Mouse (Mus musculus) liver, embryonic 12.5 days (tissue): Measurements from ENCODE around the gene Glipr1l2. TPM values are rescaled to one million over a fixed set of nuclear protein-coding genes. Genes with fewer than 3 reads are reported as not detected.
"Not testable (repeated sequence)": the region's sequence is repeated elsewhere in the genome, so short reads cannot be mapped to it uniquely, and the experiment has no call there.

Experiments
- ATAC-seq: fragments of 200-750 bp; cut with Nextera tagmentation; 2 replicates; pipeline ENCODE4 v1.8.0; 2017; ENCODE audit warnings: moderate number of reproducible peaks, mild to moderate bottlenecking, moderate library complexity
- H3K27ac ChIP-seq: fragments of 300-500 bp; sonication (generic); 2 replicates; pipeline ENCODE4 v1.5.1; 2016; ENCODE audit warnings: mild to moderate bottlenecking
- H3K27me3 ChIP-seq: fragments of 300-500 bp; sonication (generic); replicated peaks from 2 replicates; pipeline ENCODE4 v1.6.1; 2016; ENCODE audit warnings: mild to moderate bottlenecking, moderate library complexity
- H3K36me3 ChIP-seq: fragments of 300-500 bp; sonication (generic); 2 replicates; pipeline ENCODE4 v1.6.1; 2016; ENCODE audit warnings: mild to moderate bottlenecking, moderate library complexity
- H3K4me1 ChIP-seq: fragments of 300-500 bp; sonication (generic); 2 replicates; pipeline ENCODE4 v1.6.1; 2016
- H3K4me2 ChIP-seq: fragments of 300-500 bp; sonication (generic); 2 replicates; pipeline ENCODE4 v1.6.1; 2016; ENCODE audit warnings: mild to moderate bottlenecking, moderate library complexity
- H3K4me3 ChIP-seq: fragments of 300-500 bp; sonication (generic); 2 replicates; pipeline ENCODE4 v1.5.1; 2016; ENCODE audit warnings: mild to moderate bottlenecking, moderate library complexity
- H3K9ac ChIP-seq: fragments of 300-500 bp; sonication (generic); 2 replicates; pipeline ENCODE4 v1.6.1; 2016; ENCODE audit warnings: mild to moderate bottlenecking, moderate library complexity
- H3K9me3 ChIP-seq: fragments of 300-500 bp; sonication (generic); replicated peaks from 2 replicates; pipeline ENCODE4 v1.6.1; 2016; ENCODE audit warnings: mild to moderate bottlenecking, moderate library complexity
- WGBS: fragments of 180-500 bp; shearing (Covaris S2); methylation state at CpG from one replicate; pipeline ENCODE4 v1.1.7; 2016; ENCODE audit not compliant: insufficient replicate concordance; 5-methylcytosine and 5-hydroxymethylcytosine counted together
- polyA plus RNA-seq: library from polyadenylated mRNA; unstranded; fragments of >200 nt; fragmentation: Nextera tagmentation; extraction: Ambion mirVana; gene quantifications from 2 replicates; pipeline ENCODE4 v1.2.1, GENCODE M21; 2016

Glipr1l2 gene
- polyA plus RNA-seq: not detected in 2 replicates

DNA sequence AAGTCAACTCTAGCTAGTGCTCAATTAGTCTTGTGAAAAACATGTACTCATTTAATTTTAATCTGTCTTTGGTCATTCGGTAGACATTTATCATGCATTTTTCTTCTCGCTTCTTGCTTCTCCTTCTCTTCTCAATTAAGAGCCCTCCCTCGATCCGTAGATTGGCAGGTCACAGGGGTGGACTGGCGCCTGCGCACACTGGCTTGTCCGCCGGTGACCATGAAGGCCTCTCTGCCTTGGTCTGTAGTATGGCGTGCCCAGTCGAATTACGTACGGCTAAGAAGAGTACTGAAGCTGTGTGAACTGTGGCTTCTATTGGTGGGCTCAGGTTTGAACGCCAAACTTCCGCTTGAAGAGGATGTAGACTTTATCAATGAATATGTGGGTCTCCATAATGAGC, at the start of gene Glipr1l2:
Glipr1l2 (plus strand) TSS at position 198 of the 400 bp plus-strand sequence.
- no peak within 1 kb of the TSS for H3K9ac ChIP-seq
- no peaks in the 10 kb centered on the region for H3K4me1 ChIP-seq
- H3K27ac ChIP-seq: no peak within 1 kb of the TSS
- no peaks in the 10 kb centered on the region for H3K9me3 ChIP-seq
- no peak within 1 kb of the TSS for H3K4me3 ChIP-seq
- no peak for ATAC-seq
- H3K4me2 ChIP-seq: no peak within 1 kb of the TSS
- H3K36me3 ChIP-seq: no peaks in the 10 kb centered on the region
- WGBS: 80% methylated on average over 14 of the region's 14 CpGs
- no peaks in the 10 kb centered on the region for H3K27me3 ChIP-seq

DNA sequence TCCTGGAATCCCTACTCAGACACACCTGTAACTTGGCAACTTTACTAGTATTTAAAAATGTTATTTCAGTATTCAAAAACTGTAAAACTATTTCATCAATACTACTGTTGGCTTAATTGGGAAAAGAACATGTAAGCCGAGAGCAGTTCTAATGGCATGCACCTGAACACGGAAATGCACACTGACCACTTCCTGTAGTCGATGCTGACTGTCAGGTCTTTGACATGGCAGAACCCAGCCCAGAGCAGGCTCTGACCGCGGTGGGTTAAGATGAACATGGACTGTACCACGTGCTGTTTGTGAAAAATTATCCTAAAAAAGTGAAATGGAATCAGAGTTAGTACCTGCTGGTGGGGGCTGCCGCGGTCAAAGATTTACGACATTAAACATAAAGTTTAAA, 39.6 kb upstream of the Glipr1l2 start:
- H3K4me3 ChIP-seq, ATAC-seq, H3K27me3 ChIP-seq, H3K4me1 ChIP-seq, H3K9ac ChIP-seq, H3K36me3 ChIP-seq, H3K4me2 ChIP-seq, H3K9me3 ChIP-seq, H3K27ac ChIP-seq: not testable (repeated sequence)
- WGBS: 57% methylated on average over 9 of the region's 9 CpGs

DNA sequence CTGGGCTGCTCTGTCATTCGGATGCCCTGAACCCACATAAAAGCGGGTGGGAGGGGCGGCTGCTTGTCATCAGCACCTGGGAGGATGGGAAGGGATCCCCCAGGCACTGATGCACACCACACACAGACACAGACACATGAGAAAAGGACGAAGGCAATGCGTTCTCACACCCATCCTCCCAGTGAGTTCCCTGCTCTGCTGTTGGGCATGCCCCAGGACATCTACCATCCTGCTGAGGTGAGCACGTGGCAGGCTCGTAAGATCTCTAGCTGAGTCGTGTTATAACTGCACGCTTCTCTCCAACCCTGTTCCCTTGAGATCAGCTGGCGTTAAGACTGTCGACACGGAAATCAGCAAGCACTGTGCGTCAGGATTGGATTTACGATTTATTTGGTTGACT, 38.9 kb upstream of the Glipr1l2 start:
- not testable (repeated sequence) for H3K9me3 ChIP-seq, ATAC-seq, H3K4me3 ChIP-seq

DNA sequence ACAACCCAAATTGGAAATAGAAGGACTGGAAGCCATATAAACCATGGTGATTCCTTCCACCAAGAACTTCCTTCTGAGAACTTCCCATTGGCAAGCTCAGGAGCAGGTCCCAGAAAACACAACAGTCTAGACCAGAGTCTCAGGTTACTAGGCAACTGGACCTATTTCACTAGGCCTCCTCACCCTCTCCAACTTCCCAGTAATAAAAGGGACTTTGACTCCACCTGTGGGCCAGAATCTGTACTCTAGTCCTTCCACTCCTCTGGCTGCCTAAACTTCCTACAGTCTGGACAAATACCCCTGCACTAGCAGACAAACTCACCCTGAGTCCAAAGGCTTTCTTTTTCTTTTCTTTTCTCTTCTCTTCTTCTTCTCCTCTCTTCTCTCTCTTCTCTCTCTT, 31.9 kb upstream of the Glipr1l2 start:
- no peak overlapping the region for H3K4me3 ChIP-seq
- H3K36me3 ChIP-seq: no peaks in the 10 kb centered on the region
- H3K9me3 ChIP-seq: no peaks in the 10 kb centered on the region
- ATAC-seq: no peak
- H3K9ac ChIP-seq: no peak overlapping the region
- no peaks in the 10 kb centered on the region for H3K4me1 ChIP-seq
- no peak overlapping the region for H3K27ac ChIP-seq
- H3K27me3 ChIP-seq: no peaks in the 10 kb centered on the region
- H3K4me2 ChIP-seq: no peak overlapping the region

More for the DNA sequence above, 38.9 kb upstream of the Glipr1l2 start:
- not testable (repeated sequence) for H3K27me3 ChIP-seq, H3K36me3 ChIP-seq, H3K4me1 ChIP-seq, H3K27ac ChIP-seq, H3K4me2 ChIP-seq, H3K9ac ChIP-seq
- 68% methylated on average over 14 of the region's 14 CpGs for WGBS

DNA sequence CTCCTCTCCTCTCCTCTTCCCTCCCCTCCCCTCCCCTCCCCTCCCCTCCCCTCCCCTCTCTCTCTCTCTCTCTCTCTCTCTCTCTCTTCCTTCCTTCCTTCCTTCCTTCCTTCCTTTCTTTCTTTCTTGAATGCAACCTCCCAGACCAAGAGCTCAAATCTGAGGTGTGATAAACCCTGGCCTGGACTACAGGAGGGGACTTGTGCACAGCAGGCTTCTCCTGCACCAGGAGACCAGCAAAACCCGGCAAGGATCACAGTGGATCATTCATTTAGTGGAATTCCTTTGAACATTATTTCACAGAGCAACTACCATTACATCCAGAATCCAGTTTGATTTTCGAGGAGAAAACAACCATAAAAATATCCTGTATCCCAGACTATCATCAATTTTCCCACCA, 31.2 kb upstream of the Glipr1l2 start:
- not testable (repeated sequence) for H3K9me3 ChIP-seq, H3K4me2 ChIP-seq, H3K36me3 ChIP-seq, H3K4me3 ChIP-seq, ATAC-seq, H3K27ac ChIP-seq, H3K4me1 ChIP-seq, H3K9ac ChIP-seq, H3K27me3 ChIP-seq
- 36% methylated on average over 2 of the region's 2 CpGs for WGBS

DNA sequence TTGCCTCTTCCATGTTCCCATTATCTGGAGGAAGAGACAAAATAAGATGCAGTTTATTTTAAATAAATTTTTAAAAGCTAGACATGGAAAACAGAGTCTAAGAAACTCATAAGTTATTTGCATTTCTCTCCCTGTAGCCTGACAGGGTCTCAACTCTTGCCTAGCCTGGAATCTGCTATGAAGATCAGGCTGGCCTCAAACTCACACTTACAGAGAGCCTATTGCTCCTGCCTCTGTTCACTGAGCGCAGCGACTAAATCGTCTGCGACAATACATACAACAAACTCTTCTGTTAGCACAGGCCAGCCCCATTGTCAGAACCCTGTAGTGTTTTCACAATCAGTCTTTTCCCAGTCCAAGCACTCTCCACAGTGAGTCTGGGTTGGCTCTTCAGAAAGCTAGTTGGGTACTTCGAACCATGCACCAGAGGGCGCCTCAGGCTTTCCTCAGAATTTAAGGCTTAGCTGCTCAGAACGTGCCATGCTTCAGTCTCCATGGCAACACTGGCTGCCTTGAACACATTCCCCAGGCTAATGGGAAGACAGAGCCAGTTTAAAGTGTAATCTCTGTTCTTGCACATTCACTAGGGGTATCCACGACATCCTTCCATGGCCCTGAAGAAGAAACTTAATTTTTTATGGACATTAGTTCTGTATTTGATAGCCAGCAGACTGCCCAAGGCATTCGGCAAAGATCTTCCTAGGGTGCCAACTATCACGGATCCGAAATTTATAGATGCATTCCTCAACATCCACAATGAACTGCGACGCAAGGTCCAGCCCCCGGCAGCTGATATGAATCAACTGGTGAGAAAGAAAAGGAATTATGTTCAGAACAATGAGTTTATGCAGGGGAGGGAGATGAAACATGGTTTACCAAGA, 23.2 kb upstream of the Glipr1l2 start, which contains the start of gene Glipr1l1:
Glipr1l1 (plus strand) TSS at position 488 of the 881 bp plus-strand sequence.
- H3K27me3 ChIP-seq: no peaks in the 10 kb centered on the region
- H3K9ac ChIP-seq: no peak within 1 kb of the TSS
- H3K4me3 ChIP-seq: no peak within 1 kb of the TSS
- WGBS: 53% methylated on average over 14 of the region's 14 CpGs
- H3K4me2 ChIP-seq: no peak within 1 kb of the TSS
- no peaks in the 10 kb centered on the region for H3K4me1 ChIP-seq
- no peaks in the 10 kb centered on the region for H3K9me3 ChIP-seq
- no peak within 1 kb of the TSS for H3K27ac ChIP-seq
- no peaks in the 10 kb centered on the region for H3K36me3 ChIP-seq
- no peak for ATAC-seq

DNA sequence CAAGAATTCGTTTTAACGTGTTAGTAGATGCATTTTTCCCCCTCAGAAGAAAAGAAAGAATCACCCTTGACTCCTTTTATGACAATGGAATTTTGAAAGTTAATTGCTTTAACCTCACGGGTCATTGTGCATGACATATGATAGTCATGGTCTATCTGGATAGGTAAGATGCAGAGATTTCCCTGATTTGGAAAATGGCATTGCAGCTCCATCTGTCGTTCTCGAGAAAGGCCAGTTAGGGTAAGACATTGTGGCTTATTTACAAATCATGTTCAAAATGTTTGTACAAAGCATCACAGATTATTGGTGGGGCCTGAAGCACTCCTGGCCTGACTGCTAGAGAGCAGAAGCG, 22.6 kb upstream of the Glipr1l2 start:
- not testable (repeated sequence) for H3K36me3 ChIP-seq, H3K9me3 ChIP-seq, H3K27ac ChIP-seq, H3K4me1 ChIP-seq, H3K4me3 ChIP-seq, H3K4me2 ChIP-seq, H3K9ac ChIP-seq, ATAC-seq, H3K27me3 ChIP-seq
- 67% methylated on average over 6 of the region's 6 CpGs for WGBS

DNA sequence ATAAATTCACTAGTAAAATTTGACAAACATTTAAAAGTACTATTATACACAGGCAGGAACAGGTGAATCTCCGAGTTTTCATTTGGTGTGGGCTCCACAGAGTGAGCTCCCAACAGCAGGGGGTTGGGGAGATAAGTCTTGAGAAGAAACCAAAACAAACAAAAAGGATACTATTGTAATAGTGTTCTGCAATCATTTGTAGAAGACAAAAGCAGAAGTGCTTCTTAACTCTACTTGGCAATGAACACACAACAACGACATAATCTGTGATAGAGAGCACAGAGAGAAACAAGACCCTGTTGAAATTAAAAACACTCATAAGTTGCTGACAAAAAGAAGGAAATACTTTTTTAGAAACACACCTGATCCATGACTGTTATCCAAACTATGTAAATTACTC, 3.1 kb upstream of the Glipr1l2 start:
- no peak overlapping the region for H3K27ac ChIP-seq
- H3K36me3 ChIP-seq: no peaks in the 10 kb centered on the region
- no peaks in the 10 kb centered on the region for H3K4me1 ChIP-seq
- H3K9ac ChIP-seq: no peak overlapping the region
- no peaks in the 10 kb centered on the region for H3K9me3 ChIP-seq
- H3K4me3 ChIP-seq: no peak overlapping the region
- H3K4me2 ChIP-seq: no peak overlapping the region
- no peak for ATAC-seq
- WGBS: 19% methylated on average over 2 of the region's 2 CpGs
- H3K27me3 ChIP-seq: no peaks in the 10 kb centered on the region

DNA sequence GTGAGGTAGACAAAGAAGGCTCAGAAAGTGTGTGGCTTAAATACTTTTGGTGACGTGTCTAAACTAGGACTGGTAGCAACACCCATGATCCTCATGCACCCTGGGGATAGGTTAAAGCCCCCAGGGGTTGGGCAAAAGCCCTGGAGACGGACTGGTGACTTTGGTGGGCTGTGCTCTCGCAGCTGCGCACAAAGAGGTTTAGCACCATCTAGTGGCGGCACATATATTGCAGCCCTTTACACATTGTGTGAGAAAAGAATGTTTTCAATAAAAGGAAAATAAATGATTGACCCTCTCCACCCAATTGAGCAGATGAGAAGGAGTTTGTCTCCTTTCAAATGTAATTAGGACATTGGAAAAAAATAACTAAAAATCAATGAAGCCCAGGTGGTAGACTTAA, 22.6 kb downstream of the Glipr1l2 start:
- H3K9me3 ChIP-seq, ATAC-seq, H3K36me3 ChIP-seq, H3K27ac ChIP-seq, H3K4me1 ChIP-seq, H3K27me3 ChIP-seq, H3K4me2 ChIP-seq, H3K4me3 ChIP-seq, H3K9ac ChIP-seq: not testable (repeated sequence)
- under 1% methylated on average over 5 of the region's 5 CpGs for whole genome bisulfite sequencing

DNA sequence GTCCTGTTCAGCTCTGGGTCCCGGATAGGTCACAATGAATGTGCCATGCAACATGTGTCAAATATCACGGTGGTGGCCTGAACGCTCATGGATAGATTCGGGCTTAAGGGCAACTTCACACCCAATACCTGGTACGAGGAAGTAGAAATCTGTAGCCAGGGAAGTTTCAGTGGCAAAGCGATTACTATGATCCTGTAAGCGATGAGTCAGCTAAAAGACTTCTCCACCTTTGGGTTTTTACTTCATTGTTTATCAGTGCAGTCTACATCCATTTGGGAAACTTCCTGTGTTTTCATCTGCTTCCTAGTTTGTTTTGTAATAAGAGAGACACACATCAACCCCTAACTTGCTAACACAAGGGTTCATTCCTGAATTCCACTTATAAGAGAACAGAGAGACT, 27.2 kb downstream of the Glipr1l2 start:
- no peak overlapping the region for H3K4me3 ChIP-seq
- no peaks in the 10 kb centered on the region for H3K36me3 ChIP-seq
- H3K9me3 ChIP-seq: no peaks in the 10 kb centered on the region
- no peaks in the 10 kb centered on the region for H3K27me3 ChIP-seq
- no peak for ATAC-seq
- no peak overlapping the region for H3K27ac ChIP-seq
- H3K9ac ChIP-seq: no peak overlapping the region
- no peaks in the 10 kb centered on the region for H3K4me1 ChIP-seq
- H3K4me2 ChIP-seq: no peak overlapping the region
- WGBS: 72% methylated on average over 7 of the region's 7 CpGs

DNA sequence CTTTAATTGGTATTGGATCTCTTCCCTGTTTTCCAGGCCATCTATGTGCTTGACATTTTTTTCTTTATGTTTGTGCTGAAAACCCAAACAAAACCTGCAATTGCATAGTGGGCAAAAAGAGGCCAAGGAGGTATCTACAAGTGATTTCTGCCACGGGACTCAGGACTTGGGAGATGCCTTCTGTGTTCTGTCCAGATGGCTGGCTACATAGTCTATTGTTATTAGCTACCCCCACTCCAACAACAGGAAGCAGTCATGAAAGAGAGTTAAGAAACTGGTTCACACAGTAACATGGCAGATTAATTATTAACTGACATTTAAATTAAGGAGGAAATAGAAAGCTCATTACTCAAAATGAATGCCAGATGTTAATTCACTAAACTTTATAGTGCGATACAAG, 41.9 kb downstream of the Glipr1l2 start:
- not testable (repeated sequence) for H3K9me3 ChIP-seq, H3K36me3 ChIP-seq, H3K27ac ChIP-seq, H3K4me3 ChIP-seq, H3K27me3 ChIP-seq, H3K9ac ChIP-seq, H3K4me1 ChIP-seq, ATAC-seq, H3K4me2 ChIP-seq
- 50% methylated on average over 2 of the region's 2 CpGs for WGBS

DNA sequence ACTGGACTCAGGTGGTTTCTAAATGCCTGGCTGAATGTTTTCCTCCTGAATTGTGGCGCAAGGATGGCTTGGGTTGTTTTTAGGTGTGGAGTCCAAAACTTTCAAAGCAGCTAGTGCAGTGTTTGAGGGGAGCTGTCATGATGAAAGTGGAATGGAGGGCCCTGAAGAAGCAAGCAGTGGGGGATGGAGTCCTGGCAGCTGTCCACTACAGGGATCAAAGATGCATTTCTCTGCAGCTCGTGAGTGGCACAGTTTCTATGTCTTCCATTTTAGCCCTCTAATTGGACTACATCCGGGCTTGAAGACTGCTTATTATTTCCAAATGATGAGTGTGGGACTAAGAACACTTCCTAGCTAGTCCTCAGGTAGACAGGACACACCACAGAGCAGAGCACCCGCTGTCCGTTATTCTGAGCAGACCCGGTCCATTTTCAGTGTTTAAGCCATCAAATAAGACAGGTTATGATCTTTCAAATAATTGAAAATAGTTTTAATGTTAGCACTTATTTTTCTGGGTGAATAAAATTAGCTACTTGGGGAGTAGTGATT, 44.6 kb downstream of the Glipr1l2 start:
- H3K9me3 ChIP-seq, H3K9ac ChIP-seq, H3K36me3 ChIP-seq, ATAC-seq, H3K27me3 ChIP-seq, H3K27ac ChIP-seq, H3K4me1 ChIP-seq, H3K4me3 ChIP-seq, H3K4me2 ChIP-seq: not testable (repeated sequence)
- 64% methylated on average over 6 of the region's 6 CpGs for WGBS

DNA sequence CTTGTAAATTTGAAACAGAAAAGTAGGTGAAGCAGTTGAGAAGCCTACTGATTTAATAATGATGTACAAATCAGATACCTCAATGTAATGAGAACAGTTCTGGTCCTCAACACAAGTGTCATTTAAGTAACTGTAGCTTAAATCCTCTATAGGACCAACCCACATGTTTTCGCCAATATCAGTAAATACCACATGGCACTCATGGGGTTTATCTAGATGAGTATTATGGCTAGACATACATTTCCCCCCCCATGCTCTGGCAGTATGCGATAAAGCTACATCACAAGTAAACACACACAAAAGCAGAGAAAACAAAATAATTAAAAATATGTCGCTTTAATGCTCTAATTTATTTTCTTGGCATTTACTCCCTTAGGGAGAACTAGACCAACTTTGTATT, 49.0 kb downstream of the Glipr1l2 start:
- H3K9ac ChIP-seq: no peak overlapping the region
- no peaks in the 10 kb centered on the region for H3K9me3 ChIP-seq
- 61% methylated on average over 3 of the region's 3 CpGs for WGBS
- H3K27me3 ChIP-seq: no peaks in the 10 kb centered on the region
- H3K4me3 ChIP-seq: no peak overlapping the region
- H3K4me2 ChIP-seq: no peak overlapping the region
- H3K36me3 ChIP-seq: no peaks in the 10 kb centered on the region
- H3K4me1 ChIP-seq: no peaks in the 10 kb centered on the region
- ATAC-seq: peak; percentile 70
- no peak overlapping the region for H3K27ac ChIP-seq
